Mouse (Mus musculus) midbrain, embryonic 16.5 days (tissue): ENCODE results near the gene Alkbh1. TPM values are rescaled to one million over a fixed set of nuclear protein-coding genes. Genes with fewer than 3 reads are reported as not detected.
"Not testable (repeated sequence)": the region's sequence is repeated elsewhere in the genome, so short reads cannot be mapped to it uniquely, and the experiment has no call there.

Experiments used
- ATAC-seq: fragments of 200-750 bp; cut with Nextera tagmentation; 2 replicates; pipeline ENCODE4 v1.8.0; 2017; ENCODE audit warnings: moderate TSS enrichment
- H3K27ac ChIP-seq: fragments of 300-500 bp; sonication (generic); 2 replicates; pipeline ENCODE4 v1.5.1; 2014; ENCODE audit warnings: mild to moderate bottlenecking, low read length, mixed read lengths
- H3K27me3 ChIP-seq: fragments of 300-500 bp; sonication (generic); 2 replicates; pipeline ENCODE4 v1.6.1; 2014; ENCODE audit warnings: low read depth, low read length, mixed read lengths; ENCODE audit not compliant: control insufficient read depth, insufficient read depth
- H3K36me3 ChIP-seq: fragments of 300-500 bp; sonication (generic); 2 replicates; pipeline ENCODE4 v1.6.1; 2014; ENCODE audit warnings: mild to moderate bottlenecking, low read length, moderate library complexity, mixed read lengths; ENCODE audit not compliant: control insufficient read depth, insufficient read depth
- H3K4me1 ChIP-seq: fragments of 300-500 bp; sonication (generic); 2 replicates; pipeline ENCODE4 v1.6.1; 2014; ENCODE audit warnings: mild to moderate bottlenecking, low read length, mixed read lengths; ENCODE audit not compliant: control insufficient read depth, insufficient read depth
- H3K4me2 ChIP-seq: fragments of 300-500 bp; sonication (generic); 2 replicates; pipeline ENCODE4 v1.6.1; 2014; ENCODE audit warnings: mild to moderate bottlenecking, low read length, mixed read lengths
- H3K4me3 ChIP-seq: fragments of 300-500 bp; sonication (generic); 2 replicates; pipeline ENCODE4 v1.5.1; 2014; ENCODE audit warnings: low read depth, mild to moderate bottlenecking, low read length, moderate library complexity, mixed read lengths
- H3K9ac ChIP-seq: fragments of 300-500 bp; sonication (generic); 2 replicates; pipeline ENCODE4 v1.6.1; 2014; ENCODE audit warnings: low read depth, low read length, mixed read lengths
- H3K9me3 ChIP-seq: fragments of 300-500 bp; sonication (generic); replicated peaks from 2 replicates; pipeline ENCODE4 v1.6.1; 2014; ENCODE audit warnings: mild to moderate bottlenecking, low read length, mixed read lengths; ENCODE audit not compliant: control insufficient read depth, poor library complexity, severe bottlenecking
- WGBS: fragments of 180-500 bp; shearing (Covaris S2); extraction: QIAGEN DNeasy Blood & Tissue Kit; methylation state at CpG from one replicate; pipeline ENCODE4 v1.1.7; 2014; 5-methylcytosine and 5-hydroxymethylcytosine counted together
- polyA plus RNA-seq: library from polyadenylated mRNA; unstranded; fragments of >200 nt; fragmentation: Nextera tagmentation; extraction: Ambion mirVana; gene quantifications from 2 replicates; pipeline ENCODE4 v1.2.1, GENCODE M21; 2015

Alkbh1 gene
- polyA plus RNA-seq: 40.7 and 41.8 TPM in 2 replicates

DNA sequence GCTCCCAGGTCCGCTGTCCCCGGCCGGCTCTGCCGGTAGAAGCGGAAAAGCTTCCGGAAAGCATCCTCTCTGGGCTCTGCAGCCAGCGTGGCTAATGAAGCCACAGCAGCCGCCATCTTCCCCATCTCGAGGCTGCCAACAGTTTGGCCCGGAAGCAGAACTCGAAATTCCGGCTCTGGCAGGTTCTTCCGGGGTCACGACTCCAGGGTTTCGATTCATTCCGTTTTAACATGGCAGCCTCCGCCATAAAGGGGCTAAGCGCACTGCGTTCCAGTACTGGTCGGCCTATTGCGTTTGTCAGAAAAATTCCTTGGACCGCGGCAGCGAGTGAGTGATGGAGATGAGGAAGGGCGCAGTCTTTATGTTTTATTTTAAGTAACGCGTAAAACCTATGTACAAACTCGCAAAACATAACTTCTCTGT lies at the start of gene Alkbh1, which contains the start of gene Slirp:
Gene Alkbh1 (minus strand): TSS at position 318 of the 423 bp plus-strand sequence.
Gene Slirp (plus strand): TSS at position 197 of the 423 bp plus-strand sequence.
- WGBS: under 1% methylated on average over 28 of the region's 28 CpGs
- peak within 1 kb of the TSS; percentile 75 for H3K27ac ChIP-seq
- peak within 1 kb of the TSS; percentile 93 for H3K4me2 ChIP-seq
- peaks cover 24% of the 10 kb centered on the region for H3K4me1 ChIP-seq
- peak within 1 kb of the TSS; percentile 78 for H3K9ac ChIP-seq
- peaks cover 11% of the 10 kb centered on the region for H3K36me3 ChIP-seq
- peak within 1 kb of the TSS; percentile 57 for H3K4me3 ChIP-seq
- ATAC-seq: peak; percentile 96
- H3K9me3 ChIP-seq: no peaks in the 10 kb centered on the region
- no peaks in the 10 kb centered on the region for H3K27me3 ChIP-seq

DNA sequence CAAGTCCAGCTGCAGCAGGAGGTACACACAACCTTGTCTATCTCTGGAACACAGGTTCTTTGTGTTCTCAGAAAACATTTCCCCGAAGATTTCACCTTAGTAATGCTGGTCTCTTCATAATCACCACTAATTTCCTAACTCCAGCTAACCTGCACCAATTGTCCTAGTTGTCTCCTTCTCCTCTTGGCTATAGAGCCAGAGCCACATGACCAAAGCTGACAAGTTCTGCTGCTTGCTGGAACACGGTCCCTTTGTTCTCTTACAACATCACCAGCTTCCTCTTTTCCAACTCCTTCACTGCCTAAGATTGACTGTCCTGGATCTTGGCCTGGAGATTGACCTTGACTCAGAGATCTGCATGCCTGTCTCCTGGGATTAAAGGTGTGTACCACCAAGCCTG lies 44.9 kb upstream of the Alkbh1 start:
- not testable (repeated sequence) for H3K27ac ChIP-seq, H3K27me3 ChIP-seq, H3K4me2 ChIP-seq, H3K4me1 ChIP-seq, H3K36me3 ChIP-seq, H3K4me3 ChIP-seq, H3K9ac ChIP-seq, H3K9me3 ChIP-seq, ATAC-seq
- WGBS: 74% methylated on average over 2 of the region's 2 CpGs

DNA sequence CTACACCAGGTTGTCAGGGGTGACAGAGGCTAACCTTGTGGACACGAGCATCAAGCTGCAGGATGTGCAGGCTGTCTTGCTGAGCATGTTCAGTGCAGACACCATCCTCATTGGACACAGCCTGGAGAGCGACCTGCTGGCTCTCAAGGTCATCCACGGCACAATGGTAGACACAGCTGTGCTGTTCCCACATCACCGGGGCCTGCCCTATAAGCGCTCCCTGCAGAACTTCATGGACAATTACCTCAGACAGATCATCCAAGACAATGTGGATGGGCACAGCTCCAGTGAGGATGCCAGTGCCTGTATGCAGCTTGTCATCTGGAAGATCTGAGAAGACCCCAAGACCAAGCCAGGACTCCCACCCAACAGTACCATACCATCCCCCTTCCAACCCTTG lies 38.7 kb upstream of the Alkbh1 start:
- WGBS: 87% methylated on average over 5 of the region's 5 CpGs
- H3K9ac ChIP-seq, H3K9me3 ChIP-seq, H3K36me3 ChIP-seq, H3K4me3 ChIP-seq, H3K4me1 ChIP-seq, ATAC-seq, H3K27ac ChIP-seq, H3K4me2 ChIP-seq, H3K27me3 ChIP-seq: not testable (repeated sequence)

DNA sequence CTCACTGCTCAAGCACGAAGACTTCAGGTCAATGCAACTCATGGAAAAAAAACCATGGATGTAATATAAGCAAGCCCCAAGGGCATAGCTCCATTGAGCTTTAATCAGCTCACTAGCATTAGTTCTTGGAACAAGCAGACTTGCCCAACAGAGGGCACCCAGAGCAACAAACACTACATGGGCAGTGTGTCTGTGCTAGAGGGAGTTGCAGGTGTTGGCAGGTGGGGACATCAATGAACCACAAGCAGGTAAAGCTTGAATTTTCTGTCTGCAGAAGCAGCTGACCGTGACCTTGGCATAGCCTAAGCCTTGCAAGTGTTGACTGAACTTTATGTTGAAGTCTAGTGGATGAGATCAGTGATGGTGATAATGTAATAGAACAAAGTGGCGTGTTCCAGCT lies 30.9 kb upstream of the Alkbh1 start:
- Histone ChIP-seq H3K9me3 (no peaks in the 10 kb centered on the region), H3K27me3 (no peaks in the 10 kb centered on the region), H3K27ac (no peak overlapping the region), H3K4me2 (no peak overlapping the region), H3K9ac (no peak overlapping the region), H3K4me3 (no peak overlapping the region), H3K4me1 (peaks cover 13% of the 10 kb centered on the region), H3K36me3 (no peaks in the 10 kb centered on the region)
- ATAC-seq: no peak
- 77% methylated on average over 3 of the region's 3 CpGs for WGBS

DNA sequence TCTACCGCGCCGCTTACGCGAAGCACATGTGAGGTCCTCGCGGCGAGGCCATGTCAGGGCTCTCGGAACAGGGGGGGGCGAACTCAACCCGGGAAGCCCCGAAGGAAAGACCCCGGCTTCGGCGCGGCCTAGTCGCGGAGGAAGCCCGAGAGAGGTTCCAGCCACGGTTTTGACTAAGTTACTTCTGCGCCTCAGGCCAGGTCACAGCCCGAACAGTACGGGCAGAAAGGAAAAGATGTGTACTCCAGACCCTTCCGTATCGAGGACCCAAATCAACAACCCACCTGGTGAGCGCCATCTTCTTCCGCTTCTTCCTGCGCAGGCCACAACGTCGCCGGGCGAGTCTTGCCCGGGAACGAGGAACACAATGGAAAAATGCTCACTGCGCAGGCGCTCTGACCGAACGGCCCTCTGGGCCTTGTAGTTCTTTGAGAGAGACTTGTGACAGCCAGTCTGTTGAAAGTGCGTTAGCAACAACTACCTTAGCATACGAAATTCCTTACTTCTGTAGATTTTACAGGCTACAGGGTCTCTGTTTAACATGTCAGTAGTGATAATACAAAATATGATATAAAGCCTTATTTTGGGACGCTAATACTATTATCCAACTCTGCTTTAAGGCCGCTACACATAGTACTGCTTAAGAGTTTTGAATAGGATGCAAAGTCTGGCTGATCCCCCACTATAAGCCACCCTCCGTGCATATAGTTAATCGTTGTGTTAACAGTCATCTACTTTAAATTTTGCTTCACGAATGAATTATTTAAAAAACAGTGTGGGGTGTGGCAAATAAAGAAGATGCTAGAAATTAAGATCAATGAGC lies 28.4 kb upstream of the Alkbh1 start, which contains the start of gene Snw1:
Gene Snw1 (minus strand): TSS at position 311 of the 823 bp plus-strand sequence.
- peak; percentile 97 for ATAC-seq
- peak within 1 kb of the TSS; percentile 81 for H3K4me2 ChIP-seq
- H3K36me3 ChIP-seq: peaks cover 2% of the 10 kb centered on the region; the same call in 1 of the 2 replicates
- no peaks in the 10 kb centered on the region for H3K9me3 ChIP-seq
- peaks cover 13% of the 10 kb centered on the region for H3K4me1 ChIP-seq
- WGBS: 2% methylated on average over 45 of the region's 45 CpGs
- H3K27ac ChIP-seq: peak within 1 kb of the TSS; percentile 81
- no peaks in the 10 kb centered on the region for H3K27me3 ChIP-seq
- peak within 1 kb of the TSS; percentile 77 for H3K4me3 ChIP-seq
- peak within 1 kb of the TSS; percentile 85 for H3K9ac ChIP-seq

GRCm38 (mm10) chr12:87471421-87471963 lies 27.7 kb upstream of the Alkbh1 start:
- Histone ChIP-seq H3K27ac (peak overlapping the region; percentile 81), H3K36me3 (peaks cover 2% of the 10 kb centered on the region), H3K4me3 (peak overlapping the region; percentile 77), H3K4me1 (peaks cover 13% of the 10 kb centered on the region), H3K4me2 (peak overlapping the region; percentile 81), H3K27me3 (no peaks in the 10 kb centered on the region), H3K9me3 (no peaks in the 10 kb centered on the region), H3K9ac (peak overlapping the region; percentile 85)
- under 1% methylated on average over 19 of the region's 19 CpGs for WGBS
- ATAC-seq: no peak

- 77% methylated on average over 7 of the region's 7 CpGs for WGBS
- Histone ChIP-seq H3K4me3 (no peak overlapping the region), H3K4me2 (peak overlapping the region; percentile 81), H3K36me3 (peaks cover 2% of the 10 kb centered on the region), H3K4me1 (peaks cover 17% of the 10 kb centered on the region), H3K27me3 (no peaks in the 10 kb centered on the region), H3K9ac (no peak overlapping the region), H3K9me3 (no peaks in the 10 kb centered on the region), H3K27ac (no peak overlapping the region)
- no peak for ATAC-seq
These were observed 26.7 kb upstream of the Alkbh1 start for GRCm38 (mm10) chr12:87470263-87471136.

DNA sequence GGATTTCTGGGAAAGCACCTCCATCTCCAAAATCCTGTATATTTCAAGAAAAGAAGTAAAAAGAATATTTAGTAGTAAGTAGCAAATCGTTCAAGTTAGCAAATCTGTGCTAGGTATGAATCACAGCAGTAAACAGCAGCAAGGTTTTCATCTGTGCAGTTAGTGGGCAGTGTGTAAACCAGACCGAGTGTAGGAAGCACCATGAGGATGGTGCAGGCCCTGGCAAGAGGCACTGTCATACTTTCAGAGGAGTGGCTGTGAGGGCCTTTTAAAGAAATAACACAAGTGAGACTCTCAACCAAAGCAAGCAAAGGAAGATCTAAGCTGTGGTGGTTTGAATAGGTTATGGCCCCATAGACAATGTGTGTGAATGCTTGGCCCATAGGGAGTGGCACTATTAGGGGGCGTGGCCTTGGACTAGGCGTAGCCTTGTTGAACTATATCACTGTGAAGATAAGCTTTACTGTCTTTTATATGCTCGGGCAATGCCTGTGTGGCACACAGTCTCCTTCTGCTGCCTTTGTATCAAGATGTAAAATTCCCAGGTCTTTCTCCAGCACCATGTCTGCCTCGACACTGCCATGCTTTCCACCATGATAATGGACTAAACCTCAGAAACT lies 21.0 kb upstream of the Alkbh1 start:
- H3K9me3 ChIP-seq: no peaks in the 10 kb centered on the region
- no peak overlapping the region for H3K9ac ChIP-seq
- H3K27ac ChIP-seq: no peak overlapping the region
- H3K36me3 ChIP-seq: peaks cover 29% of the 10 kb centered on the region
- no peaks in the 10 kb centered on the region for H3K27me3 ChIP-seq
- no peak for ATAC-seq
- 90% methylated on average over 6 of the region's 6 CpGs for WGBS
- H3K4me1 ChIP-seq: peaks cover 4% of the 10 kb centered on the region
- H3K4me2 ChIP-seq: no peak overlapping the region
- H3K4me3 ChIP-seq: no peak overlapping the region
